Mouse (Mus musculus) megakaryocyte progenitor cell, adult 5-6 weeks (primary cell): ENCODE results near the gene Slc6a16. TPM values are rescaled to one million over a fixed set of nuclear protein-coding genes. Genes with fewer than 3 reads are reported as not detected.

ENCODE experiments used
- ATAC-seq: replicated peaks from 2 replicates; pipeline ENCODE4 v1.8.0; 2016; ENCODE audit warnings: mild to moderate bottlenecking, moderate TSS enrichment, inconsistent platforms; ENCODE audit not compliant: poor library complexity
- total RNA-seq, 2 experiments: library from RNA; stranded (forward) in 1 of 2; stranded (reverse) in 1 of 2; fragments of 157-497, 149-512 nt in 1 of 2; fragments of 200-1000 nt in 1 of 2; gene quantifications; 2 replicates each; pipeline versions ENCODE4 v1.2.3 to v1.2.4; 2015 to 2017

Gene Slc6a16
- total RNA-seq, 2 experiments from 2014 or later, result not detected

- ATAC-seq, result no peak
These were observed 25.0 kb upstream of the Slc6a16 start, which contains the start of gene Tead2 for GRCm38 (mm10) chr7:45215673-45216441. Gene Tead2, plus strand, starts transcription at chr7:45215753.

- ATAC-seq, result 0 out of 2 replicates have a peak, but pooled peaks have one; percentile 7
These were observed 24.3 kb upstream of the Slc6a16 start for GRCm38 (mm10) chr7:45216442-45217183.

- no peak for ATAC-seq
These were observed 19.2 kb upstream of the Slc6a16 start for GRCm38 (mm10) chr7:45221680-45222079.

GRCm38 (mm10) chr7:45224826-45225225 is 16.1 kb upstream of the Slc6a16 start:
- ATAC-seq, result no peak

- ATAC-seq, result no peak
These were observed 14.5 kb upstream of the Slc6a16 start for GRCm38 (mm10) chr7:45226421-45226820.

- ATAC-seq, result no peak
These were observed 12.3 kb upstream of the Slc6a16 start for GRCm38 (mm10) chr7:45228548-45228947.

- no peak for ATAC-seq
These were observed 11.8 kb upstream of the Slc6a16 start for GRCm38 (mm10) chr7:45229046-45229445.

GRCm38 (mm10) chr7:45229459-45230203 is 11.3 kb upstream of the Slc6a16 start:
- ATAC-seq, result no peak

GRCm38 (mm10) chr7:45231192-45231591 is 9.7 kb upstream of the Slc6a16 start:
- ATAC-seq, result no peak

- no peak for ATAC-seq
These were observed 8.9 kb upstream of the Slc6a16 start for GRCm38 (mm10) chr7:45231941-45232340.

GRCm38 (mm10) chr7:45232716-45233465 is 8.0 kb upstream of the Slc6a16 start:
- ATAC-seq, result no peak

GRCm38 (mm10) chr7:45233580-45234332 is 7.1 kb upstream of the Slc6a16 start:
- no peak for ATAC-seq

- no peak for ATAC-seq
These were observed 6.5 kb upstream of the Slc6a16 start for GRCm38 (mm10) chr7:45234333-45234841.

GRCm38 (mm10) chr7:45234922-45235571 is 5.8 kb upstream of the Slc6a16 start:
- no peak for ATAC-seq

- no peak for ATAC-seq
These were observed 5.2 kb upstream of the Slc6a16 start for GRCm38 (mm10) chr7:45235656-45236180.

GRCm38 (mm10) chr7:45237747-45238699 is 2.9 kb upstream of the Slc6a16 start:
- peak; percentile 40 for ATAC-seq

GRCm38 (mm10) chr7:45238723-45239496 is 2.0 kb upstream of the Slc6a16 start, which contains the start of gene Cd37:
Gene Cd37, minus strand, starts transcription at chr7:45239115.
- ATAC-seq, result peak; percentile 82
